Mouse (Mus musculus): Measurements from ENCODE around the gene Yipf4. TPM values are rescaled to one million over a fixed set of nuclear protein-coding genes. Genes with fewer than 3 reads are reported as not detected.

Gene Yipf4
- 59.5 and 67.1 TPM in 2 replicates for polyA plus RNA-seq (2015; fragmentation: Nextera tagmentation; extraction: Ambion mirVana)

DNA sequence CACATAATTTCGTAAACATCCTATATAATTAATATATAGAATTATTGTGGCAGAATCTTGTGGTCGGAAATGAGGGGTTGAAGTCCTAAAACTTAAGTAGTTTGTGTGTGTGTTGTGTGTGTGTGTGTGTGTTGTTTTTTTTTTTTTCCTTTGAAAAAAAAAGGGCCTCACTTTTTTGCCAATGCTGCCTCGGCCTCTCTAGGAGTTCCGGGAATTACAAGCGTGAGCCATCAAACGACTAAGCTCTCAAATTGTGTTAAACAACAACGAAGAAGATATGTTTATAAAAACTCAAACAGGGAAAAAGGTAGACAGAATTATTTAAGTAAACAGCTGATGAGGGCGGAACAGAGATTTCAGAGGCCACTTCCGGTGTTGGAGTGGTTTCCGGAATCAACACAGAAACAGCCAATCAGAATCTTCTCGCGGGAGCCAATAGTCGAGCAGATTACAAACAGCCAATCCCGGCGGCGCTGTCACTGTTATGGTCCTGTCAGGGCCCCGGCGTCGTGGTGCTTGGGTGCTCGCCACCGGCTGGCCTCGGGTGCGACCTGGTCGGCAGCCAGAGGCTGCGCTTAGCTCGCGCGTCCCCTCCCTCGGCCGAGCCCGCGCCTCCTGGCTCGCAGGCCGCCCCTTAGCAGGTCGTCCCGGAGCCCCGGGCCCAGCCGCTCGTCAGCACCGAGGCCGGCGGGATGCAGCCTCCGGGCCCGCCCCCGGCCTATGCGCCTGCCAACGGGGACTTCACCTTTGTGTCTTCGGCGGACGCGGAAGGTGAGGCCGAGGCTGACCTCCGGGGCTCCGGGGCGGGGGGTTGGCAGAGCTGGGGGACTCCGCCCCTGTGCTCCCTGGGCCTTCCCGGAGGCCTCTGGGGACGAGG lies at the start of gene Yipf4:
TSS of gene Yipf4 (plus strand) at position 470 of the 877 bp plus-strand sequence.
- Histone ChIP-seq H3K9ac (replicated peaks) (peak within 1 kb of the TSS; percentile 88), H3K4me2 (ENCODE audit: low read depth, low read length) (peak within 1 kb of the TSS; percentile 72), H3K4me1 (ENCODE audit: insufficient read depth) (no peaks in the 10 kb centered on the region; the same call in 1 of the 2 replicates), H3K9me3 (ENCODE audit: low read length) (no peaks in the 10 kb centered on the region), H3K27ac (ENCODE audit: low read depth) (peak within 1 kb of the TSS; percentile 98), H3K36me3 (replicated peaks; ENCODE audit: insufficient read depth, low read length) (peaks cover 16% of the 10 kb centered on the region), H3K4me3 (ENCODE audit: low read depth, low read length) (peak within 1 kb of the TSS; percentile 80), H3K27me3 (ENCODE audit: insufficient read depth, low read length) (no peaks in the 10 kb centered on the region)
- 5% methylated on average over 53 of the region's 58 CpGs for WGBS (ENCODE audit: insufficient replicate concordance)
- TF ChIP-seq CTCF (IDR thresholded peaks at IDR 0.05; ENCODE audit: low read depth) (no peak), EP300 (IDR thresholded peaks at IDR 0.05; ENCODE audit: low read depth) (peak; percentile 49; the same call in 1 of the 2 replicates)
- DNase-seq: peak; percentile 97
- ATAC-seq: peak; percentile 99

DNA sequence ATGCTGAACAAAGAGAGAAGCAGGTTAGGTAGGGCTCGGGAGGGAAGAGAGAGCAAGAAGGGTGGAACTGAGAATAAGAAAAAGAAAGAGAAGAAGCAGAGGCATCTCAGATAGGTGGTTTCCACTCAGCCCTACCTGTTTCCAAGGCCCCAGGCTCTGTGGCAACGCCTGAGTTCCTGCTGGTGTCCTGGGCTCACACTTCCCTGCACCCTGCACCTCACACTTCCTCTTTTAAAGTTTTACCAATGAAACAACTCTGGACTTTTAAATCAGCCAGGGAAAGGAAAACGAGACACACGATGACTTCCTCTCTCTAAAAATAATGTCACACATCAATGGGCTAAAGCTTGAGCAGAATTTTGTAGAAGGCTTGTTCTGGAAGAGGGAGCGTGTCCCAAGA lies 48.8 kb upstream of the Yipf4 start:
- Histone ChIP-seq H3K4me2 (ENCODE audit: low read depth, low read length) (no peak overlapping the region), H3K4me3 (ENCODE audit: low read depth, low read length) (no peak overlapping the region), H3K27me3 (ENCODE audit: insufficient read depth, low read length) (no peaks in the 10 kb centered on the region), H3K36me3 (replicated peaks; ENCODE audit: insufficient read depth, low read length) (no peaks in the 10 kb centered on the region), H3K4me1 (ENCODE audit: insufficient read depth) (no peaks in the 10 kb centered on the region), H3K27ac (ENCODE audit: low read depth) (no peak overlapping the region), H3K9me3 (ENCODE audit: low read length) (no peaks in the 10 kb centered on the region), H3K9ac (replicated peaks) (no peak overlapping the region)
- 22% methylated on average over 5 of the region's 5 CpGs for WGBS (ENCODE audit: insufficient replicate concordance)
- TF ChIP-seq CTCF (IDR thresholded peaks at IDR 0.05; ENCODE audit: low read depth) (no peak), EP300 (IDR thresholded peaks at IDR 0.05; ENCODE audit: low read depth) (no peak)
- no peak for ATAC-seq
- DNase-seq: peak; percentile 39

DNA sequence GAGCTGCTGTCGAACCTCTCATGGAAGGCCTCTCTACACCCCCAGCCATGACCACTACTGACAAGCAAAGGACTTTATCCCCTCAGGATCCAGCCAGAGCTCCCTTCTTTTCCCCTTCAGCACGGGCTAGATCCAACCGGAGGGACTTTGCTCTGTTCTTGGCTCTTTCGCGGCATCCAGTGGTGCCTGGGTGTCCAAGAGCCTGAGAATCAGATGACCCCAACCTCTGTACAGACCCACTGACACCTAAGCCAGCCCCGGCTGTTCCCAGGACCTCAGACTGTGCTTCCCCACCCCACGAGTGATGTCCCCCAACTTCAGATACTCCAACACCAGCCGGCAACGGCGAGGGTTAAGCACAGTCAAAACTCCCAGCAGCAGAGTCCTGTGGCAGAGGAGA lies 39.5 kb upstream of the Yipf4 start:
- 0 out of 2 replicates have a peak, but pooled peaks cover 4% of the 10 kb centered on the region for H3K4me1 ChIP-seq (ENCODE audit: insufficient read depth)
- 81% methylated on average over 10 of the region's 10 CpGs for WGBS (ENCODE audit: insufficient replicate concordance)
- H3K9ac ChIP-seq (replicated peaks): no peak overlapping the region
- DNase-seq (no peak), ATAC-seq (no peak)
- H3K9me3 ChIP-seq (ENCODE audit: low read length): no peaks in the 10 kb centered on the region
- H3K36me3 ChIP-seq (replicated peaks; ENCODE audit: insufficient read depth, low read length): 0 out of 2 replicates have a peak, but pooled peaks cover 2% of the 10 kb centered on the region
- no peak overlapping the region for H3K4me3 ChIP-seq (ENCODE audit: low read depth, low read length)
- no peak for TF ChIP-seq EP300 (IDR thresholded peaks at IDR 0.05; ENCODE audit: low read depth)
- TF ChIP-seq CTCF (IDR thresholded peaks at IDR 0.05; ENCODE audit: low read depth): no peak
- H3K27me3 ChIP-seq (ENCODE audit: insufficient read depth, low read length): no peaks in the 10 kb centered on the region
- H3K27ac ChIP-seq (ENCODE audit: low read depth): no peak overlapping the region
- no peak overlapping the region for H3K4me2 ChIP-seq (ENCODE audit: low read depth, low read length)

DNA sequence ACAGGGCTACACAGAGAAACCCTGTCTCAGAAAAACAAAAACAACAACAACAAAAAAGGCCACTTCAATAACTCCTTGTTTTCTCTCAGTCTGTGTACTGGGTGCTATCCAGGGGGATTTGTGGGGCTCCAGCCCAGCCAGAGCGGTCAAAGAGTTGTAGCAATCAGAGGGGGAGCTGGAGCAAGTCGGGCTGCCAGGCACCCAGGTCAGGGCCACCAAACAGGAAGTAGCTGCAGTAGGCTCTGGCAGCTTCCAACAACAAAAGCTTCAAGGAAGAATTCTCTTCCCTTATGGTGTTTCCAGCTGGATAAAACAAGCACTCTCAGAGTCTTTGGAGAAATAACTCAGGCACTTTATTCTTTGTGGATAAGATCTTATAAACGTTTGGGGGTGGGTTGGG lies 35.4 kb upstream of the Yipf4 start:
- TF ChIP-seq EP300 (IDR thresholded peaks at IDR 0.05; ENCODE audit: low read depth) (no peak), CTCF (IDR thresholded peaks at IDR 0.05; ENCODE audit: low read depth) (no peak)
- no peak for DNase-seq

DNA sequence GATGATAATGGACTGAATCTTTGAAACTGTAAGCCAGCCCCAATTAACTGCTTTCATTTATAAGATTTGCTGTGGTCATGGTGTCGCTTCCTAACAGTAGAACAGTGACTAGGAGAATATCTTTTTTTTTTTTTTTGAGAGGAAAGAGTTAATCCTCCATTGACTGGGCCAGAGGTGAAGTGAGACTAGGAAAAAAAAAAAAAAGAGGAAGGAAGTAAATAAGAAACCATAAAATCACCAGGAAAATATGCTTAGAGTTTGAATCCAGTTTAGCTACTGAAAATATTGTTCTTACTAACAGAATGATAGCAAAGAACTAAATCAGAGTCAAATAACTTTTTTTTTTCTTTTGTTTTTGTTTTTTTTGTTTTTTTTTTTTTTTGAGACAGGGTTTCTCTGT lies 34.6 kb upstream of the Yipf4 start:
- ATAC-seq (no peak), DNase-seq (no peak)
- Histone ChIP-seq H3K9me3 (ENCODE audit: low read length) (no peaks in the 10 kb centered on the region), H3K4me3 (ENCODE audit: low read depth, low read length) (no peak overlapping the region), H3K9ac (replicated peaks) (no peak overlapping the region), H3K36me3 (replicated peaks; ENCODE audit: insufficient read depth, low read length) (no peaks in the 10 kb centered on the region), H3K27me3 (ENCODE audit: insufficient read depth, low read length) (no peaks in the 10 kb centered on the region), H3K4me2 (ENCODE audit: low read depth, low read length) (no peak overlapping the region), H3K4me1 (ENCODE audit: insufficient read depth) (0 out of 2 replicates have a peak, but pooled peaks cover 4% of the 10 kb centered on the region), H3K27ac (ENCODE audit: low read depth) (no peak overlapping the region)
- TF ChIP-seq EP300 (IDR thresholded peaks at IDR 0.05; ENCODE audit: low read depth) (no peak), CTCF (IDR thresholded peaks at IDR 0.05; ENCODE audit: low read depth) (no peak)
- WGBS (ENCODE audit: insufficient replicate concordance): 60% methylated on average over 1 of the region's 1 CpGs

More for the DNA sequence above, 35.4 kb upstream of the Yipf4 start:
- H3K27ac ChIP-seq (ENCODE audit: low read depth): 0 out of 2 replicates have a peak overlapping the region, but pooled peaks have one; percentile 6
- no peaks in the 10 kb centered on the region for H3K36me3 ChIP-seq (replicated peaks; ENCODE audit: insufficient read depth, low read length)
- no peak overlapping the region for H3K4me3 ChIP-seq (ENCODE audit: low read depth, low read length)
- no peak overlapping the region for H3K9ac ChIP-seq (replicated peaks)
- ATAC-seq: no peak
- H3K4me2 ChIP-seq (ENCODE audit: low read depth, low read length): no peak overlapping the region
- H3K4me1 ChIP-seq (ENCODE audit: insufficient read depth): 0 out of 2 replicates have a peak, but pooled peaks cover 4% of the 10 kb centered on the region
- H3K9me3 ChIP-seq (ENCODE audit: low read length): no peaks in the 10 kb centered on the region
- 33% methylated on average over 3 of the region's 3 CpGs for WGBS (ENCODE audit: insufficient replicate concordance)
- H3K27me3 ChIP-seq (ENCODE audit: insufficient read depth, low read length): no peaks in the 10 kb centered on the region

DNA sequence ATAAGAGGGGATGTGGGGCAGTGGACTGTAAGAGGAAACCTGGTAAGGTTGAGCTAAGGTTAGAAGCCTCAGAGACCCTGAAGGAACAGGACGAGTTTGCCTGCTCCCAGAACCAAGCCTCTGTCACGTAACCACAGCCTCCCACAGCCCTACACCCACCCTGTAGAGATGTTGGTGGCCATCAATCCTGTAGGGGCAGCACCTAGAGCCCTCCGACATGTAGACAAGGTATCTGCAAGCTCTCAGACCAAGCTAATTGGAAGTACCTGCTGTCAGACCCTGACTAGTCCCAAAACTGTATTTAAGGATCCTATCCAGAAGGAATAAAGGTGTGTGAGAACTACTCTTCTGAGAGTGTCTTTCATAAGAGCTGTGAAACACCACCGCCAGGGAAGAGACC lies 33.9 kb upstream of the Yipf4 start:
- Histone ChIP-seq H3K27ac (ENCODE audit: low read depth) (no peak overlapping the region), H3K4me1 (ENCODE audit: insufficient read depth) (0 out of 2 replicates have a peak, but pooled peaks cover 4% of the 10 kb centered on the region), H3K9me3 (ENCODE audit: low read length) (no peaks in the 10 kb centered on the region), H3K4me3 (ENCODE audit: low read depth, low read length) (no peak overlapping the region), H3K36me3 (replicated peaks; ENCODE audit: insufficient read depth, low read length) (no peaks in the 10 kb centered on the region), H3K9ac (replicated peaks) (no peak overlapping the region), H3K4me2 (ENCODE audit: low read depth, low read length) (no peak overlapping the region), H3K27me3 (ENCODE audit: insufficient read depth, low read length) (no peaks in the 10 kb centered on the region)
- no peak for DNase-seq
- no peak for ATAC-seq
- TF ChIP-seq EP300 (IDR thresholded peaks at IDR 0.05; ENCODE audit: low read depth): no peak
- no peak for TF ChIP-seq CTCF (IDR thresholded peaks at IDR 0.05; ENCODE audit: low read depth)
- WGBS (ENCODE audit: insufficient replicate concordance): 81% methylated on average over 4 of the region's 4 CpGs

All from liver, postnatal 0 days (tissue).